Mouse (Mus musculus): Measurements from ENCODE around the gene Npb. TPM values are rescaled to one million over a fixed set of nuclear protein-coding genes. Genes with fewer than 3 reads are reported as not detected.
"Not testable (repeated sequence)": the region's sequence is repeated elsewhere in the genome, so short reads cannot be mapped to it uniquely, and the experiment has no call there.

Gene Npb
- 1.6 and 2.1 TPM in 2 replicates for polyA plus RNA-seq (2015; fragmentation: Nextera tagmentation; extraction: Ambion mirVana)

GRCm38 (mm10) chr11:120608241-120609034 lies at the start of gene Npb:
Gene Npb, plus strand, starts transcription at chr11:120608477.
- DNase-seq (ENCODE audit: low spot score), result no peak

- DNase-seq (ENCODE audit: low spot score), result not testable (repeated sequence)
These were observed 49.4 kb upstream of the Npb start for GRCm38 (mm10) chr11:120558843-120559242.

GRCm38 (mm10) chr11:120560952-120561728 lies 47.1 kb upstream of the Npb start:
- no peak for DNase-seq (ENCODE audit: low spot score)

- DNase-seq (ENCODE audit: low spot score), result no peak
These were observed 45.3 kb upstream of the Npb start for GRCm38 (mm10) chr11:120562949-120563348.

GRCm38 (mm10) chr11:120565114-120565513 lies 43.2 kb upstream of the Npb start:
- no peak for DNase-seq (ENCODE audit: low spot score)

GRCm38 (mm10) chr11:120568324-120568723 lies 40.0 kb upstream of the Npb start:
- no peak for DNase-seq (ENCODE audit: low spot score)

- no peak for DNase-seq (ENCODE audit: low spot score)
These were observed 37.2 kb upstream of the Npb start for GRCm38 (mm10) chr11:120571122-120571521.

- DNase-seq (ENCODE audit: low spot score), result no peak
These were observed 36.4 kb upstream of the Npb start for GRCm38 (mm10) chr11:120571754-120572416.

- DNase-seq (ENCODE audit: low spot score), result no peak
These were observed 35.9 kb upstream of the Npb start for GRCm38 (mm10) chr11:120572417-120572751.

GRCm38 (mm10) chr11:120572752-120573584 lies 35.3 kb upstream of the Npb start, which contains the start of gene P4hb:
Gene P4hb, minus strand, starts transcription at chr11:120573253.
- peak; percentile 99 for DNase-seq (ENCODE audit: low spot score)

GRCm38 (mm10) chr11:120573585-120574277 lies 34.5 kb upstream of the Npb start:
- no peak for DNase-seq (ENCODE audit: low spot score)

GRCm38 (mm10) chr11:120574278-120574600 lies 34.0 kb upstream of the Npb start:
- DNase-seq (ENCODE audit: low spot score), result no peak

- no peak for DNase-seq (ENCODE audit: low spot score)
These were observed 33.2 kb upstream of the Npb start for GRCm38 (mm10) chr11:120575046-120575445.

- no peak for DNase-seq (ENCODE audit: low spot score)
These were observed 32.3 kb upstream of the Npb start for GRCm38 (mm10) chr11:120575940-120576339.

GRCm38 (mm10) chr11:120576365-120576981 lies 31.8 kb upstream of the Npb start:
- DNase-seq (ENCODE audit: low spot score), result no peak

GRCm38 (mm10) chr11:120577211-120578023 lies 30.9 kb upstream of the Npb start:
- DNase-seq (ENCODE audit: low spot score), result peak; percentile 56

- no peak for DNase-seq (ENCODE audit: low spot score)
These were observed 30.1 kb upstream of the Npb start for GRCm38 (mm10) chr11:120578024-120578693.

GRCm38 (mm10) chr11:120578694-120579243 lies 29.5 kb upstream of the Npb start:
- no peak for DNase-seq (ENCODE audit: low spot score)

Measured in thymus, postnatal 0 days (tissue).